Mouse (Mus musculus): ENCODE measurements around the gene Zbtb38. TPM values are rescaled to one million over a fixed set of nuclear protein-coding genes. Genes with fewer than 3 reads are reported as not detected.
"Not testable (repeated sequence)": the region's sequence is repeated elsewhere in the genome, so short reads cannot be mapped to it uniquely, and the experiment has no call there.

Zbtb38 gene
- polyA plus RNA-seq, 1 experiment from 2014 or later: 5.3 TPM

- no peaks in the 10 kb centered on the region for H3K4me1 ChIP-seq (replicated peaks)
- H3K36me3 ChIP-seq (replicated peaks): no peaks in the 10 kb centered on the region
- WGBS (ENCODE audit: insufficient replicate concordance): 34% methylated on average over 9 of the region's 9 CpGs
- H3K27ac ChIP-seq (replicated peaks): no peak overlapping the region
- H3K27me3 ChIP-seq: no peaks in the 10 kb centered on the region
- H3K9ac ChIP-seq: no peak overlapping the region
- no peak for ATAC-seq (ENCODE audit: insufficient read depth)
- H3K4me3 ChIP-seq (replicated peaks): no peak overlapping the region
- H3K9me3 ChIP-seq (replicated peaks): no peaks in the 10 kb centered on the region
- no peak overlapping the region for H3K4me2 ChIP-seq
These were observed 102.7 kb downstream of the Zbtb38 start for GRCm38 (mm10) chr9:96649924-96650323.

DNA sequence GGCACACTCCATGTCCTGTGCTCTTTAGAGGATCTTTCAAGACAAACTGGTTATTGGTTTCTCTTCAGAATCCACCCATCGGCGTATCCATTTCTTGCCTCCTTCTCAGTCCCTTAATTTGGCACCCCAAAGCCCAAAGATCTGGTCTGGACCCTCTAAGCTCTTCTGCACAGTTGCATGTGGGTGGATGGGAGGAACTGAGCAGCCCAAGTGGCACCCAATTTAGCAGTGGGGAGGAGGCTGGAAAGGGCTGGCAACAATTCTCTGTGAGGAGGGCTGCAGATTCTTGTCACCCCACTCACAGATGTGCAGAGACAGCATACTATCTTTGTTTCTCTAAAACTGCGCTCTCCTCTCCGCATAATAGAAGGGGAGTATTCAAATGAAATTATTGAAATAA is 103.3 kb downstream of the Zbtb38 start:
- no peak for ATAC-seq (ENCODE audit: insufficient read depth)
- Histone ChIP-seq H3K9ac (no peak overlapping the region), H3K36me3 (replicated peaks) (no peaks in the 10 kb centered on the region), H3K4me3 (replicated peaks) (no peak overlapping the region), H3K27me3 (no peaks in the 10 kb centered on the region), H3K9me3 (replicated peaks) (no peaks in the 10 kb centered on the region), H3K27ac (replicated peaks) (no peak overlapping the region), H3K4me2 (no peak overlapping the region), H3K4me1 (replicated peaks) (no peaks in the 10 kb centered on the region)
- 73% methylated on average over 4 of the region's 4 CpGs for WGBS (ENCODE audit: insufficient replicate concordance)

DNA sequence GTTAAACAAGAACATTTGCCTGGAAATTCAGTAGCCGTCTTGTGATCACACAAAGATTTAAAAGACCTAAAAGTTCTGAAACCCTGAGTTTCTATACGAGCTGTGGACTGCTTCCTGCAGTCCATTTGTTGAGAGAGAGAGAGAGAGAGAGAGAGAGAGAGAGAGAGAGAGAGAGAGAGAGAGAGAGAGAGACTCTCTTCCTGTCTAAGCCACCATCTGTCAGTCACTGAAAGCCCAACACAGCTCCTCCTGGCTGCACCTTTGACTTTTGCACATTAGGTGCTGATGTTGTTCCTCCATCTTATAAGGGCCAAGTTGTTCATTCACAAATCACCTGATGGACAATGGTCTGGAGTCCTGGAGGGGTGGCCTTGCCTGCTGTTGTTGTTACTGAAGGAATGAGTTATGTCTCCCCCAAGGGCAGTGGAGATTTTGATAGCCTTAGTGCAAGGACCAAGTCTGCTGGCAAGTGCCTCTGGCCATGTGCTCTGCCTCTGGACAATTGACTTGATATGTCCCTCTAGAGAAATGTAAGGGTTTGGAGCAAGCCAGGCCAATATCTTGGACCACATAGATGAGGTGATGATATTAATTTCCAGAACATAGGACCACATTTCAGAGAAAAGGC is 105.8 kb downstream of the Zbtb38 start:
- H3K4me3 ChIP-seq (replicated peaks): no peak overlapping the region
- H3K36me3 ChIP-seq (replicated peaks): no peaks in the 10 kb centered on the region
- no peak for ATAC-seq (ENCODE audit: insufficient read depth)
- H3K9ac ChIP-seq: no peak overlapping the region
- H3K4me1 ChIP-seq (replicated peaks): no peaks in the 10 kb centered on the region
- WGBS (ENCODE audit: insufficient replicate concordance): 33% methylated on average over 2 of the region's 2 CpGs
- no peaks in the 10 kb centered on the region for H3K9me3 ChIP-seq (replicated peaks)
- H3K27me3 ChIP-seq: no peaks in the 10 kb centered on the region
- no peak overlapping the region for H3K27ac ChIP-seq (replicated peaks)
- H3K4me2 ChIP-seq: no peak overlapping the region

GRCm38 (mm10) chr9:96644840-96645239 is 107.8 kb downstream of the Zbtb38 start:
- H3K4me2 ChIP-seq: no peak overlapping the region
- WGBS (ENCODE audit: insufficient replicate concordance): 45% methylated on average over 2 of the region's 2 CpGs

DNA sequence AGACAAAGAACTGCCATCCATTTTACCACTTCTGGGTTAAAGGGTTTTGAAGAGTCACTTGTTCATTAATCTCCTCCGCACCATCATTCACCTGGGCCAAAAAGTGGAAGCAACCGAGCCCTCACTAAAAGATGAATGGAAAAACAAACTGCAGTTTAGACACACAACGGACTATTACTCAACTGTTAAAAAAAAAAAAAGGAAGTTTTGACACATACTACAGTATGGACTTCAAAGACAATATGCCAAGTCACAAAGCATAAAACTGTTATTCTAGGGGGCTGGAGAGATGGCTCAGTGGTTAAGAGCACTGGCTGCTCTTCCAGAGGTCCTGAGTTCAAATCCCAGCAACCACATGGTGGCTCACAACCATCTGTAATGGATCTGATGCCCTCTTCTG is 108.6 kb downstream of the Zbtb38 start:
- not testable (repeated sequence) for H3K9ac ChIP-seq; H3K27me3 ChIP-seq; H3K4me3 ChIP-seq (replicated peaks); H3K9me3 ChIP-seq (replicated peaks); H3K36me3 ChIP-seq (replicated peaks); H3K4me2 ChIP-seq; H3K27ac ChIP-seq (replicated peaks); ATAC-seq (ENCODE audit: insufficient read depth)
- H3K4me1 ChIP-seq (replicated peaks): 0 out of 2 replicates have a peak, but pooled peaks cover 10% of the 10 kb centered on the region
- WGBS (ENCODE audit: insufficient replicate concordance): 57% methylated on average over 3 of the region's 3 CpGs

More at GRCm38 (mm10) chr9:96644840-96645239, 107.8 kb downstream of the Zbtb38 start:
- H3K27ac ChIP-seq (replicated peaks): no peak overlapping the region
- ATAC-seq (ENCODE audit: insufficient read depth): no peak
- H3K9me3 ChIP-seq (replicated peaks): no peaks in the 10 kb centered on the region
- H3K36me3 ChIP-seq (replicated peaks): no peaks in the 10 kb centered on the region
- no peaks in the 10 kb centered on the region for H3K27me3 ChIP-seq
- H3K9ac ChIP-seq: no peak overlapping the region
- no peak overlapping the region for H3K4me3 ChIP-seq (replicated peaks)
- H3K4me1 ChIP-seq (replicated peaks): 0 out of 2 replicates have a peak, but pooled peaks cover 3% of the 10 kb centered on the region

GRCm38 (mm10) chr9:96639451-96639850 is 113.2 kb downstream of the Zbtb38 start:
- Histone ChIP-seq H3K27me3 (peaks cover 3% of the 10 kb centered on the region; the same call in 1 of the 2 replicates), H3K4me2 (no peak overlapping the region), H3K36me3 (replicated peaks) (no peaks in the 10 kb centered on the region), H3K9ac (no peak overlapping the region), H3K9me3 (replicated peaks) (no peaks in the 10 kb centered on the region), H3K4me3 (replicated peaks) (no peak overlapping the region), H3K27ac (replicated peaks) (no peak overlapping the region), H3K4me1 (replicated peaks) (0 out of 2 replicates have a peak, but pooled peaks cover 23% of the 10 kb centered on the region)
- no peak for ATAC-seq (ENCODE audit: insufficient read depth)
- WGBS (ENCODE audit: insufficient replicate concordance): 78% methylated on average over 7 of the region's 7 CpGs

DNA sequence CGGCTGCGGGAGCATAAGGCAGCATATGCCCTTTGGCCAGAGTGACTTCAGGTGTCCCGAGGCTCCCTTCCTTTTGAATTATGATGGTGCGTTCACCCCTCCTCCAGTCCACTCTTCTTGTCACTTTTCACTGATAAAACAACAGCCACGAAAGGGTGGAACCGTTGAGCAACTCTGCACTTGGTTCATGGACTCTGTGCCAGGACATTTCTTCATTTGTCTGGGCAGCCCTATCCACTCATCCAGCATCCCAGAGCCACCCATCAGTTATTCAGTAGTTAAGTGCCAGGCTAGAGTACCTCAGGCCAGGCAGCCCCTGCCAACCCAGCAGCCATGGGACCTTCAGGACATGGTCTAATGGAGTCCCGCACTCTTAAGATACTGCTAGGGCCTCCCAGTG is 114.1 kb downstream of the Zbtb38 start:
- H3K4me2 ChIP-seq: no peak overlapping the region
- H3K9me3 ChIP-seq (replicated peaks): no peaks in the 10 kb centered on the region
- WGBS (ENCODE audit: insufficient replicate concordance): 43% methylated on average over 7 of the region's 7 CpGs
- H3K4me1 ChIP-seq (replicated peaks): 0 out of 2 replicates have a peak, but pooled peaks cover 23% of the 10 kb centered on the region
- peaks cover 9% of the 10 kb centered on the region for H3K27me3 ChIP-seq
- H3K4me3 ChIP-seq (replicated peaks): no peak overlapping the region
- no peak for ATAC-seq (ENCODE audit: insufficient read depth)
- H3K36me3 ChIP-seq (replicated peaks): no peaks in the 10 kb centered on the region
- H3K9ac ChIP-seq: no peak overlapping the region
- no peak overlapping the region for H3K27ac ChIP-seq (replicated peaks)

- no peak overlapping the region for H3K4me2 ChIP-seq
- 22% methylated on average over 7 of the region's 7 CpGs for WGBS (ENCODE audit: insufficient replicate concordance)
- H3K4me3 ChIP-seq (replicated peaks): no peak overlapping the region
- H3K36me3 ChIP-seq (replicated peaks): no peaks in the 10 kb centered on the region
- ATAC-seq (ENCODE audit: insufficient read depth): no peak
- H3K27me3 ChIP-seq: peaks cover 23% of the 10 kb centered on the region
- H3K27ac ChIP-seq (replicated peaks): no peak overlapping the region
- no peak overlapping the region for H3K9ac ChIP-seq
- H3K9me3 ChIP-seq (replicated peaks): no peaks in the 10 kb centered on the region
- H3K4me1 ChIP-seq (replicated peaks): peaks cover 29% of the 10 kb centered on the region
These were observed 115.5 kb downstream of the Zbtb38 start for GRCm38 (mm10) chr9:96637157-96637548.

DNA sequence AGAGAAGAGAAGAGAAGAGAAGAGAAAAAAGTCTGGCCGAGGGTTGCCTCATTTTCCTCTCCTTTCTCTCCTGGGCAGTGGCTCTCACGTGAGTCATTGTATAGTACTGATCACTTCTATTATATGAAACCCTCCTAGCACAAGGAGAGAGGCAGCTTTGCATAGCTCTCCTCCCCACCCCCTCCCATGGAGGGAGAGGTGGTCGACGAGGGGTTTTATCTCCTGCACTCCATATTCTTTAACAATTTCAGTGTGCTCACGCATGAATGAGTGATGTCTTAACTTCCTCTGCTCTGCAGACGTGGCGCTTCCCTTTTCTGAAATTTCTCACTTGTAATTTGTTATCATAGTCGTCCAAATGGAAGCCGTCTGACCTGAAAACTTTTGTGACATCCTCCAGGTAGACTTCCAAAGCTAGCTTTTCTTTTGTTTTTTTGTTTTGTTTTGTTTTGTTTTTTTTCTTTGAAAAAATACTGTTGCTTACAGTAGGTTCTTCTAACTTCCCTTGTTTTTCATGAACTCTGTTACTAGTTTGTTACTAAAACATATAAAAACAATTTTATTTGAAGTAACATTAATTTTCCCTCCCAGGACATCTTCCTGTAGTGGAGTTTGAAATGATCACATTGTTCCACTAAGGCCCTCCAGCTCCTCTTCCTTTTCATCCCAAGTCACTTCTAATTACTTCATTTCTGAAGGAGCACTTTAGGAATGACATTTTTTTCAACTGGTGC is 116.0 kb downstream of the Zbtb38 start:
- Histone ChIP-seq H3K9me3 (replicated peaks) (no peaks in the 10 kb centered on the region), H3K9ac (no peak overlapping the region), H3K36me3 (replicated peaks) (no peaks in the 10 kb centered on the region), H3K4me2 (peak overlapping the region; percentile 32; the same call in 1 of the 2 replicates), H3K27ac (replicated peaks) (no peak overlapping the region), H3K4me1 (replicated peaks) (peaks cover 34% of the 10 kb centered on the region), H3K27me3 (peaks cover 28% of the 10 kb centered on the region), H3K4me3 (replicated peaks) (no peak overlapping the region)
- no peak for ATAC-seq (ENCODE audit: insufficient read depth)
- WGBS (ENCODE audit: insufficient replicate concordance): 12% methylated on average over 9 of the region's 9 CpGs

- Histone ChIP-seq H3K4me1 (replicated peaks) (peaks cover 40% of the 10 kb centered on the region), H3K4me3 (replicated peaks) (no peak overlapping the region), H3K27me3 (peaks cover 35% of the 10 kb centered on the region), H3K4me2 (no peak overlapping the region), H3K9me3 (replicated peaks) (no peaks in the 10 kb centered on the region), H3K9ac (no peak overlapping the region), H3K36me3 (replicated peaks) (no peaks in the 10 kb centered on the region), H3K27ac (replicated peaks) (no peak overlapping the region)
- ATAC-seq (ENCODE audit: insufficient read depth): no peak
- WGBS (ENCODE audit: insufficient replicate concordance): 69% methylated on average over 3 of the region's 3 CpGs
These were observed 116.7 kb downstream of the Zbtb38 start for GRCm38 (mm10) chr9:96635899-96636298.

GRCm38 (mm10) chr9:96635176-96635575 is 117.5 kb downstream of the Zbtb38 start:
- 62% methylated on average over 6 of the region's 6 CpGs for WGBS (ENCODE audit: insufficient replicate concordance)
- Histone ChIP-seq H3K9me3 (replicated peaks) (no peaks in the 10 kb centered on the region), H3K27ac (replicated peaks) (no peak overlapping the region), H3K4me2 (no peak overlapping the region), H3K9ac (no peak overlapping the region), H3K36me3 (replicated peaks) (no peaks in the 10 kb centered on the region), H3K27me3 (peaks cover 42% of the 10 kb centered on the region), H3K4me1 (replicated peaks) (peaks cover 46% of the 10 kb centered on the region), H3K4me3 (replicated peaks) (no peak overlapping the region)
- no peak for ATAC-seq (ENCODE audit: insufficient read depth)
